Mouse (Mus musculus): Measurements from ENCODE around the gene Rap2b. TPM values are rescaled to one million over a fixed set of nuclear protein-coding genes. Genes with fewer than 3 reads are reported as not detected.

The Rap2b gene
- polyA plus RNA-seq, 1 experiment from 2014 or later = 9.8 TPM

- no peak overlapping the region for H3K4me2 ChIP-seq
- no peaks in the 10 kb centered on the region for H3K36me3 ChIP-seq
- H3K4me3 ChIP-seq (replicated peaks) = no peak overlapping the region
- H3K27me3 ChIP-seq (replicated peaks) = no peaks in the 10 kb centered on the region
- ATAC-seq (ENCODE audit: insufficient read depth, low FRiP score, low read depth) = peak; percentile 58; the same call in 1 of the 2 replicates
- H3K9ac ChIP-seq = no peak overlapping the region
- no peaks in the 10 kb centered on the region for H3K4me1 ChIP-seq
- 80% methylated on average over 1 of the region's 1 CpGs for WGBS
- no peak overlapping the region for H3K27ac ChIP-seq
- no peaks in the 10 kb centered on the region for H3K9me3 ChIP-seq
Measured at GRCm38 (mm10) chr3:61392881-61393280, 31.4 kb downstream of the Rap2b start.

- no peaks in the 10 kb centered on the region for H3K36me3 ChIP-seq
- no peak overlapping the region for H3K27ac ChIP-seq
- ATAC-seq (ENCODE audit: insufficient read depth, low FRiP score, low read depth) = no peak
- H3K27me3 ChIP-seq (replicated peaks) = no peaks in the 10 kb centered on the region
- no peak overlapping the region for H3K4me2 ChIP-seq
- H3K4me3 ChIP-seq (replicated peaks) = no peak overlapping the region
- WGBS = 64% methylated on average over 3 of the region's 3 CpGs
- H3K9ac ChIP-seq = no peak overlapping the region
- no peaks in the 10 kb centered on the region for H3K4me1 ChIP-seq
- H3K9me3 ChIP-seq = no peaks in the 10 kb centered on the region
Measured at GRCm38 (mm10) chr3:61393520-61393919, 32.1 kb downstream of the Rap2b start.

GRCm38 (mm10) chr3:61395382-61395781, 33.9 kb downstream of the Rap2b start:
- H3K4me2 ChIP-seq = no peak overlapping the region
- H3K27me3 ChIP-seq (replicated peaks) = no peaks in the 10 kb centered on the region
- H3K27ac ChIP-seq = no peak overlapping the region
- H3K9ac ChIP-seq = no peak overlapping the region
- H3K36me3 ChIP-seq = no peaks in the 10 kb centered on the region
- no peak overlapping the region for H3K4me3 ChIP-seq (replicated peaks)
- no peaks in the 10 kb centered on the region for H3K9me3 ChIP-seq
- H3K4me1 ChIP-seq = no peaks in the 10 kb centered on the region
- no peak for ATAC-seq (ENCODE audit: insufficient read depth, low FRiP score, low read depth)
- 85% methylated on average over 3 of the region's 3 CpGs for WGBS

GRCm38 (mm10) chr3:61396728-61397127, 35.3 kb downstream of the Rap2b start:
- Histone ChIP-seq H3K9ac (no peak overlapping the region), H3K27me3 (replicated peaks) (no peaks in the 10 kb centered on the region), H3K36me3 (no peaks in the 10 kb centered on the region), H3K9me3 (no peaks in the 10 kb centered on the region), H3K27ac (no peak overlapping the region), H3K4me2 (no peak overlapping the region), H3K4me1 (no peaks in the 10 kb centered on the region), H3K4me3 (replicated peaks) (no peak overlapping the region)
- WGBS = 77% methylated on average over 2 of the region's 2 CpGs
- ATAC-seq (ENCODE audit: insufficient read depth, low FRiP score, low read depth) = no peak

- WGBS = 50% methylated on average over 1 of the region's 1 CpGs
- Histone ChIP-seq H3K4me2 (no peak overlapping the region), H3K27me3 (replicated peaks) (no peaks in the 10 kb centered on the region), H3K4me1 (no peaks in the 10 kb centered on the region), H3K9ac (no peak overlapping the region), H3K4me3 (replicated peaks) (no peak overlapping the region), H3K9me3 (no peaks in the 10 kb centered on the region), H3K36me3 (no peaks in the 10 kb centered on the region), H3K27ac (no peak overlapping the region)
- ATAC-seq (ENCODE audit: insufficient read depth, low FRiP score, low read depth) = no peak
Measured at GRCm38 (mm10) chr3:61400823-61401387, 39.5 kb downstream of the Rap2b start.

GRCm38 (mm10) chr3:61406921-61407320, 45.5 kb downstream of the Rap2b start:
- no peaks in the 10 kb centered on the region for H3K36me3 ChIP-seq
- H3K27ac ChIP-seq = no peak overlapping the region
- H3K9ac ChIP-seq = no peak overlapping the region
- no peak for ATAC-seq (ENCODE audit: insufficient read depth, low FRiP score, low read depth)
- H3K4me2 ChIP-seq = no peak overlapping the region
- H3K9me3 ChIP-seq = no peaks in the 10 kb centered on the region
- no peak overlapping the region for H3K4me3 ChIP-seq (replicated peaks)
- WGBS = 76% methylated on average over 4 of the region's 4 CpGs
- no peaks in the 10 kb centered on the region for H3K4me1 ChIP-seq
- no peaks in the 10 kb centered on the region for H3K27me3 ChIP-seq (replicated peaks)

GRCm38 (mm10) chr3:61409683-61410082, 48.2 kb downstream of the Rap2b start:
- Histone ChIP-seq H3K9ac (no peak overlapping the region), H3K36me3 (no peaks in the 10 kb centered on the region), H3K4me2 (no peak overlapping the region), H3K4me1 (no peaks in the 10 kb centered on the region), H3K9me3 (no peaks in the 10 kb centered on the region), H3K27ac (no peak overlapping the region), H3K27me3 (replicated peaks) (no peaks in the 10 kb centered on the region), H3K4me3 (replicated peaks) (no peak overlapping the region)
- WGBS = 71% methylated on average over 6 of the region's 6 CpGs
- ATAC-seq (ENCODE audit: insufficient read depth, low FRiP score, low read depth) = peak; percentile 60; the same call in 1 of the 2 replicates

- Histone ChIP-seq H3K27ac (no peak overlapping the region), H3K9ac (no peak overlapping the region), H3K4me1 (no peaks in the 10 kb centered on the region), H3K36me3 (no peaks in the 10 kb centered on the region), H3K4me2 (no peak overlapping the region), H3K9me3 (no peaks in the 10 kb centered on the region), H3K4me3 (replicated peaks) (no peak overlapping the region), H3K27me3 (replicated peaks) (no peaks in the 10 kb centered on the region)
- 74% methylated on average over 1 of the region's 1 CpGs for WGBS
- no peak for ATAC-seq (ENCODE audit: insufficient read depth, low FRiP score, low read depth)
Measured at GRCm38 (mm10) chr3:61415883-61416282, 54.4 kb downstream of the Rap2b start.

Other genes with a start within 250 kb of the Rap2b start
- gene B430305J03Rik, start 4.3 kb downstream of the Rap2b start, polyA plus RNA-seq (2015; fragmentation: Nextera tagmentation; extraction: Ambion mirVana) = not detected in 2 replicates